Mouse (Mus musculus): Measurements from ENCODE around the gene Insl5. TPM values are rescaled to one million over a fixed set of nuclear protein-coding genes. Genes with fewer than 3 reads are reported as not detected.

Insl5 gene
- 0.52 and 0.81 TPM in 2 replicates for polyA plus RNA-seq (2015; fragmentation: Nextera tagmentation; extraction: Ambion mirVana)

- WGBS: 59% methylated on average over 4 of the region's 4 CpGs
- Histone ChIP-seq H3K36me3 (ENCODE audit: control insufficient read depth, insufficient read depth) (no peaks in the 10 kb centered on the region), H3K9ac (ENCODE audit: low read length) (no peak within 1 kb of the TSS)
These were observed at the start of gene Insl5 for GRCm38 (mm10) chr4:103026621-103027020. TSS of gene Insl5 (minus strand) at chr4:103026842.

GRCm38 (mm10) chr4:103070631-103071030 is 44.0 kb upstream of the Insl5 start:
- Histone ChIP-seq H3K9ac (ENCODE audit: low read length) (no peak overlapping the region), H3K4me3 (ENCODE audit: low read length) (no peak overlapping the region), H3K27ac (ENCODE audit: low read length) (no peak overlapping the region), H3K9me3 (replicated peaks; ENCODE audit: control insufficient read depth, low read length) (no peaks in the 10 kb centered on the region), H3K4me1 (ENCODE audit: control insufficient read depth, insufficient read depth, low read length) (no peaks in the 10 kb centered on the region), H3K4me2 (ENCODE audit: low read depth, low read length) (no peak overlapping the region), H3K36me3 (ENCODE audit: control insufficient read depth, insufficient read depth) (no peaks in the 10 kb centered on the region), H3K27me3 (ENCODE audit: control insufficient read depth, insufficient read depth, low read length) (no peaks in the 10 kb centered on the region)
- ATAC-seq (replicated peaks; ENCODE audit: extremely low read depth, insufficient read depth, low FRiP score): no peak
- 75% methylated on average over 3 of the region's 3 CpGs for WGBS

More at GRCm38 (mm10) chr4:103026621-103027020, at the start of gene Insl5:
- Histone ChIP-seq H3K27me3 (ENCODE audit: control insufficient read depth, insufficient read depth, low read length) (no peaks in the 10 kb centered on the region), H3K4me1 (ENCODE audit: control insufficient read depth, insufficient read depth, low read length) (no peaks in the 10 kb centered on the region), H3K4me3 (ENCODE audit: low read length) (no peak within 1 kb of the TSS), H3K27ac (ENCODE audit: low read length) (no peak within 1 kb of the TSS), H3K9me3 (replicated peaks; ENCODE audit: control insufficient read depth, low read length) (no peaks in the 10 kb centered on the region), H3K4me2 (ENCODE audit: low read depth, low read length) (no peak within 1 kb of the TSS)
- ATAC-seq (replicated peaks; ENCODE audit: extremely low read depth, insufficient read depth, low FRiP score): no peak

GRCm38 (mm10) chr4:103067906-103068655 is 41.4 kb upstream of the Insl5 start:
- H3K36me3 ChIP-seq (ENCODE audit: control insufficient read depth, insufficient read depth): no peaks in the 10 kb centered on the region
- H3K4me3 ChIP-seq (ENCODE audit: low read length): no peak overlapping the region
- H3K4me1 ChIP-seq (ENCODE audit: control insufficient read depth, insufficient read depth, low read length): no peaks in the 10 kb centered on the region
- no peak overlapping the region for H3K4me2 ChIP-seq (ENCODE audit: low read depth, low read length)
- WGBS: 78% methylated on average over 6 of the region's 6 CpGs
- H3K27ac ChIP-seq (ENCODE audit: low read length): no peak overlapping the region
- H3K9me3 ChIP-seq (replicated peaks; ENCODE audit: control insufficient read depth, low read length): no peaks in the 10 kb centered on the region
- no peak for ATAC-seq (replicated peaks; ENCODE audit: extremely low read depth, insufficient read depth, low FRiP score)
- no peak overlapping the region for H3K9ac ChIP-seq (ENCODE audit: low read length)
- H3K27me3 ChIP-seq (ENCODE audit: control insufficient read depth, insufficient read depth, low read length): no peaks in the 10 kb centered on the region

- Histone ChIP-seq H3K9ac (ENCODE audit: low read length) (no peak overlapping the region), H3K4me3 (ENCODE audit: low read length) (no peak overlapping the region), H3K36me3 (ENCODE audit: control insufficient read depth, insufficient read depth) (no peaks in the 10 kb centered on the region), H3K4me2 (ENCODE audit: low read depth, low read length) (no peak overlapping the region), H3K27me3 (ENCODE audit: control insufficient read depth, insufficient read depth, low read length) (no peaks in the 10 kb centered on the region), H3K9me3 (replicated peaks; ENCODE audit: control insufficient read depth, low read length) (no peaks in the 10 kb centered on the region), H3K4me1 (ENCODE audit: control insufficient read depth, insufficient read depth, low read length) (no peaks in the 10 kb centered on the region), H3K27ac (ENCODE audit: low read length) (no peak overlapping the region)
- no peak; the same call in 1 of the 2 replicates for ATAC-seq (replicated peaks; ENCODE audit: extremely low read depth, insufficient read depth, low FRiP score)
- 62% methylated on average over 5 of the region's 5 CpGs for WGBS
These were observed 38.3 kb upstream of the Insl5 start for GRCm38 (mm10) chr4:103064976-103065375.

GRCm38 (mm10) chr4:103064421-103064820 is 37.8 kb upstream of the Insl5 start:
- ATAC-seq (replicated peaks; ENCODE audit: extremely low read depth, insufficient read depth, low FRiP score): no peak
- Histone ChIP-seq H3K4me1 (ENCODE audit: control insufficient read depth, insufficient read depth, low read length) (no peaks in the 10 kb centered on the region), H3K4me3 (ENCODE audit: low read length) (no peak overlapping the region), H3K27me3 (ENCODE audit: control insufficient read depth, insufficient read depth, low read length) (no peaks in the 10 kb centered on the region), H3K36me3 (ENCODE audit: control insufficient read depth, insufficient read depth) (no peaks in the 10 kb centered on the region), H3K27ac (ENCODE audit: low read length) (no peak overlapping the region), H3K4me2 (ENCODE audit: low read depth, low read length) (no peak overlapping the region), H3K9ac (ENCODE audit: low read length) (no peak overlapping the region), H3K9me3 (replicated peaks; ENCODE audit: control insufficient read depth, low read length) (no peaks in the 10 kb centered on the region)
- WGBS: 67% methylated on average over 2 of the region's 2 CpGs

GRCm38 (mm10) chr4:103056909-103057308 is 30.3 kb upstream of the Insl5 start:
- Histone ChIP-seq H3K4me1 (ENCODE audit: control insufficient read depth, insufficient read depth, low read length) (no peaks in the 10 kb centered on the region), H3K27me3 (ENCODE audit: control insufficient read depth, insufficient read depth, low read length) (no peaks in the 10 kb centered on the region), H3K4me3 (ENCODE audit: low read length) (no peak overlapping the region), H3K9ac (ENCODE audit: low read length) (no peak overlapping the region), H3K36me3 (ENCODE audit: control insufficient read depth, insufficient read depth) (no peaks in the 10 kb centered on the region), H3K27ac (ENCODE audit: low read length) (no peak overlapping the region), H3K4me2 (ENCODE audit: low read depth, low read length) (no peak overlapping the region), H3K9me3 (replicated peaks; ENCODE audit: control insufficient read depth, low read length) (no peaks in the 10 kb centered on the region)
- ATAC-seq (replicated peaks; ENCODE audit: extremely low read depth, insufficient read depth, low FRiP score): no peak
- 77% methylated on average over 5 of the region's 5 CpGs for WGBS

GRCm38 (mm10) chr4:103048046-103048445 is 21.4 kb upstream of the Insl5 start:
- H3K4me2 ChIP-seq (ENCODE audit: low read depth, low read length): no peak overlapping the region
- no peak overlapping the region for H3K27ac ChIP-seq (ENCODE audit: low read length)
- H3K4me1 ChIP-seq (ENCODE audit: control insufficient read depth, insufficient read depth, low read length): no peaks in the 10 kb centered on the region
- H3K36me3 ChIP-seq (ENCODE audit: control insufficient read depth, insufficient read depth): no peaks in the 10 kb centered on the region
- no peak overlapping the region for H3K4me3 ChIP-seq (ENCODE audit: low read length)
- H3K9ac ChIP-seq (ENCODE audit: low read length): no peak overlapping the region
- H3K27me3 ChIP-seq (ENCODE audit: control insufficient read depth, insufficient read depth, low read length): no peaks in the 10 kb centered on the region
- no peaks in the 10 kb centered on the region for H3K9me3 ChIP-seq (replicated peaks; ENCODE audit: control insufficient read depth, low read length)
- WGBS: 83% methylated on average over 11 of the region's 11 CpGs
- ATAC-seq (replicated peaks; ENCODE audit: extremely low read depth, insufficient read depth, low FRiP score): no peak

GRCm38 (mm10) chr4:103042997-103043396 is 16.4 kb upstream of the Insl5 start:
- Histone ChIP-seq H3K9ac (ENCODE audit: low read length) (no peak overlapping the region), H3K4me1 (ENCODE audit: control insufficient read depth, insufficient read depth, low read length) (no peaks in the 10 kb centered on the region), H3K9me3 (replicated peaks; ENCODE audit: control insufficient read depth, low read length) (no peaks in the 10 kb centered on the region), H3K36me3 (ENCODE audit: control insufficient read depth, insufficient read depth) (no peaks in the 10 kb centered on the region), H3K27ac (ENCODE audit: low read length) (no peak overlapping the region), H3K4me2 (ENCODE audit: low read depth, low read length) (no peak overlapping the region), H3K27me3 (ENCODE audit: control insufficient read depth, insufficient read depth, low read length) (no peaks in the 10 kb centered on the region), H3K4me3 (ENCODE audit: low read length) (no peak overlapping the region)
- WGBS: 92% methylated on average over 11 of the region's 11 CpGs
- ATAC-seq (replicated peaks; ENCODE audit: extremely low read depth, insufficient read depth, low FRiP score): no peak

GRCm38 (mm10) chr4:103039838-103040191 is 13.2 kb upstream of the Insl5 start:
- WGBS: 38% methylated on average over 5 of the region's 5 CpGs

More at GRCm38 (mm10) chr4:103039838-103040191, 13.2 kb upstream of the Insl5 start:
- Histone ChIP-seq H3K4me2 (ENCODE audit: low read depth, low read length) (no peak overlapping the region), H3K9ac (ENCODE audit: low read length) (no peak overlapping the region), H3K9me3 (replicated peaks; ENCODE audit: control insufficient read depth, low read length) (no peaks in the 10 kb centered on the region), H3K36me3 (ENCODE audit: control insufficient read depth, insufficient read depth) (no peaks in the 10 kb centered on the region), H3K27me3 (ENCODE audit: control insufficient read depth, insufficient read depth, low read length) (no peaks in the 10 kb centered on the region), H3K27ac (ENCODE audit: low read length) (no peak overlapping the region), H3K4me3 (ENCODE audit: low read length) (no peak overlapping the region), H3K4me1 (ENCODE audit: control insufficient read depth, insufficient read depth, low read length) (no peaks in the 10 kb centered on the region)
- ATAC-seq (replicated peaks; ENCODE audit: extremely low read depth, insufficient read depth, low FRiP score): no peak

Measured in heart, embryonic 16.5 days (tissue).